Mouse (Mus musculus): ENCODE measurements around the gene Il3. TPM values are rescaled to one million over a fixed set of nuclear protein-coding genes. Genes with fewer than 3 reads are reported as not detected.
"Not testable (repeated sequence)": the region's sequence is repeated elsewhere in the genome, so short reads cannot be mapped to it uniquely, and the experiment has no call there.

The Il3 gene
- polyA plus RNA-seq, 1 experiment from 2014 or later, result not detected

- Histone ChIP-seq H3K4me2 (ENCODE audit: low read depth, low read length) (no peak overlapping the region), H3K9me3 (ENCODE audit: low read length) (peaks cover 3% of the 10 kb centered on the region), H3K27me3 (ENCODE audit: insufficient read depth, low read length) (peaks cover 34% of the 10 kb centered on the region), H3K9ac (replicated peaks) (no peak overlapping the region), H3K36me3 (replicated peaks; ENCODE audit: insufficient read depth, low read length) (no peaks in the 10 kb centered on the region), H3K4me1 (ENCODE audit: insufficient read depth) (peaks cover 7% of the 10 kb centered on the region; the same call in 1 of the 2 replicates), H3K27ac (ENCODE audit: low read depth) (no peak overlapping the region), H3K4me3 (ENCODE audit: low read depth, low read length) (no peak overlapping the region)
- ATAC-seq (no peak), DNase-seq (no peak)
- WGBS (ENCODE audit: insufficient replicate concordance), result 79% methylated on average over 3 of the region's 3 CpGs
- TF ChIP-seq EP300 (IDR thresholded peaks at IDR 0.05; ENCODE audit: low read depth) (no peak), CTCF (IDR thresholded peaks at IDR 0.05; ENCODE audit: low read depth) (no peak)
These were observed 35.5 kb upstream of the Il3 start for GRCm38 (mm10) chr11:54302606-54303005.

GRCm38 (mm10) chr11:54301994-54302393 lies 34.9 kb upstream of the Il3 start:
- Histone ChIP-seq H3K4me1 (ENCODE audit: insufficient read depth) (peaks cover 7% of the 10 kb centered on the region; the same call in 1 of the 2 replicates), H3K4me2 (ENCODE audit: low read depth, low read length) (no peak overlapping the region), H3K36me3 (replicated peaks; ENCODE audit: insufficient read depth, low read length) (no peaks in the 10 kb centered on the region), H3K27me3 (ENCODE audit: insufficient read depth, low read length) (peaks cover 34% of the 10 kb centered on the region), H3K4me3 (ENCODE audit: low read depth, low read length) (no peak overlapping the region), H3K9me3 (ENCODE audit: low read length) (peaks cover 3% of the 10 kb centered on the region), H3K9ac (replicated peaks) (no peak overlapping the region), H3K27ac (ENCODE audit: low read depth) (no peak overlapping the region)
- DNase-seq, result no peak
- no peak for ATAC-seq
- WGBS (ENCODE audit: insufficient replicate concordance), result 75% methylated on average over 8 of the region's 8 CpGs
- no peak for TF ChIP-seq EP300 (IDR thresholded peaks at IDR 0.05; ENCODE audit: low read depth)
- TF ChIP-seq CTCF (IDR thresholded peaks at IDR 0.05; ENCODE audit: low read depth), result no peak

GRCm38 (mm10) chr11:54298777-54299176 lies 31.7 kb upstream of the Il3 start:
- peaks cover 3% of the 10 kb centered on the region for H3K9me3 ChIP-seq (ENCODE audit: low read length)
- peaks cover 16% of the 10 kb centered on the region for H3K27me3 ChIP-seq (ENCODE audit: insufficient read depth, low read length)
- peaks cover 1% of the 10 kb centered on the region; the same call in 1 of the 2 replicates for H3K4me1 ChIP-seq (ENCODE audit: insufficient read depth)
- no peak for ATAC-seq
- H3K27ac ChIP-seq (ENCODE audit: low read depth), result no peak overlapping the region
- no peaks in the 10 kb centered on the region for H3K36me3 ChIP-seq (replicated peaks; ENCODE audit: insufficient read depth, low read length)
- DNase-seq, result no peak
- H3K4me2 ChIP-seq (ENCODE audit: low read depth, low read length), result no peak overlapping the region
- no peak overlapping the region for H3K9ac ChIP-seq (replicated peaks)
- H3K4me3 ChIP-seq (ENCODE audit: low read depth, low read length), result no peak overlapping the region
- peak; percentile 19; the same call in 1 of the 2 replicates for TF ChIP-seq CTCF (IDR thresholded peaks at IDR 0.05; ENCODE audit: low read depth)
- no peak for TF ChIP-seq EP300 (IDR thresholded peaks at IDR 0.05; ENCODE audit: low read depth)

- not testable (repeated sequence) for H3K27me3 ChIP-seq (ENCODE audit: insufficient read depth, low read length); H3K4me2 ChIP-seq (ENCODE audit: low read depth, low read length); DNase-seq; ATAC-seq; H3K36me3 ChIP-seq (replicated peaks; ENCODE audit: insufficient read depth, low read length); H3K27ac ChIP-seq (ENCODE audit: low read depth); H3K9ac ChIP-seq (replicated peaks); H3K9me3 ChIP-seq (ENCODE audit: low read length); H3K4me1 ChIP-seq (ENCODE audit: insufficient read depth); H3K4me3 ChIP-seq (ENCODE audit: low read depth, low read length)
- WGBS (ENCODE audit: insufficient replicate concordance), result 72% methylated on average over 2 of the region's 2 CpGs
These were observed 30.4 kb upstream of the Il3 start for GRCm38 (mm10) chr11:54297471-54297870.

- no peak for ATAC-seq
- no peak overlapping the region for H3K4me3 ChIP-seq (ENCODE audit: low read depth, low read length)
- H3K4me2 ChIP-seq (ENCODE audit: low read depth, low read length), result no peak overlapping the region
- peaks cover 3% of the 10 kb centered on the region for H3K9me3 ChIP-seq (ENCODE audit: low read length)
- no peak overlapping the region for H3K27ac ChIP-seq (ENCODE audit: low read depth)
- no peaks in the 10 kb centered on the region for H3K4me1 ChIP-seq (ENCODE audit: insufficient read depth)
- no peak for TF ChIP-seq CTCF (IDR thresholded peaks at IDR 0.05; ENCODE audit: low read depth)
- TF ChIP-seq EP300 (IDR thresholded peaks at IDR 0.05; ENCODE audit: low read depth), result no peak
- no peak for DNase-seq
- no peaks in the 10 kb centered on the region for H3K27me3 ChIP-seq (ENCODE audit: insufficient read depth, low read length)
- 77% methylated on average over 1 of the region's 1 CpGs for WGBS (ENCODE audit: insufficient replicate concordance)
- no peaks in the 10 kb centered on the region for H3K36me3 ChIP-seq (replicated peaks; ENCODE audit: insufficient read depth, low read length)
- H3K9ac ChIP-seq (replicated peaks), result no peak overlapping the region
These were observed 29.7 kb upstream of the Il3 start for GRCm38 (mm10) chr11:54296734-54297133.

- Histone ChIP-seq H3K27me3 (ENCODE audit: insufficient read depth, low read length) (no peaks in the 10 kb centered on the region), H3K9me3 (ENCODE audit: low read length) (peaks cover 3% of the 10 kb centered on the region), H3K36me3 (replicated peaks; ENCODE audit: insufficient read depth, low read length) (no peaks in the 10 kb centered on the region), H3K9ac (replicated peaks) (no peak overlapping the region), H3K27ac (ENCODE audit: low read depth) (no peak overlapping the region), H3K4me3 (ENCODE audit: low read depth, low read length) (no peak overlapping the region), H3K4me2 (ENCODE audit: low read depth, low read length) (no peak overlapping the region), H3K4me1 (ENCODE audit: insufficient read depth) (no peaks in the 10 kb centered on the region)
- WGBS (ENCODE audit: insufficient replicate concordance), result 64% methylated on average over 4 of the region's 4 CpGs
- no peak for ATAC-seq
- TF ChIP-seq CTCF (IDR thresholded peaks at IDR 0.05; ENCODE audit: low read depth) (no peak), EP300 (IDR thresholded peaks at IDR 0.05; ENCODE audit: low read depth) (no peak)
- DNase-seq, result no peak
These were observed 28.9 kb upstream of the Il3 start for GRCm38 (mm10) chr11:54295971-54296370.
